Mouse (Mus musculus): Measurements from ENCODE around the gene Wdfy3. TPM values are rescaled to one million over a fixed set of nuclear protein-coding genes. Genes with fewer than 3 reads are reported as not detected.

The Wdfy3 gene
- polyA plus RNA-seq, 1 experiment from 2014 or later: 14.3 TPM

GRCm38 (mm10) chr5:101819844-101820243, 249.9 kb downstream of the Wdfy3 start:
- no peaks in the 10 kb centered on the region for H3K36me3 ChIP-seq (ENCODE audit: control insufficient read depth, insufficient read depth, low read length)
- no peak for ATAC-seq (replicated peaks; ENCODE audit: insufficient number of reproducible peaks, low FRiP score, low TSS enrichment)
- no peak overlapping the region for H3K9ac ChIP-seq (ENCODE audit: low read depth, low read length)
- no peak overlapping the region for H3K27ac ChIP-seq (ENCODE audit: low read depth, low read length)
- no peaks in the 10 kb centered on the region for H3K9me3 ChIP-seq (replicated peaks; ENCODE audit: control insufficient read depth, low read length)
- H3K4me3 ChIP-seq (ENCODE audit: low read depth, low read length): no peak overlapping the region
- no peak overlapping the region for H3K4me2 ChIP-seq
- peaks cover 16% of the 10 kb centered on the region; the same call in 1 of the 2 replicates for H3K4me1 ChIP-seq (ENCODE audit: control insufficient read depth, insufficient read depth, low read length)
- H3K27me3 ChIP-seq (ENCODE audit: control insufficient read depth, insufficient read depth, low read length): 0 out of 2 replicates have a peak, but pooled peaks cover 2% of the 10 kb centered on the region
- 22% methylated on average over 7 of the region's 7 CpGs for WGBS (ENCODE audit: insufficient replicate concordance)

GRCm38 (mm10) chr5:101819216-101819615, 250.5 kb downstream of the Wdfy3 start:
- Histone ChIP-seq H3K36me3 (ENCODE audit: control insufficient read depth, insufficient read depth, low read length) (no peaks in the 10 kb centered on the region), H3K4me1 (ENCODE audit: control insufficient read depth, insufficient read depth, low read length) (peaks cover 16% of the 10 kb centered on the region; the same call in 1 of the 2 replicates), H3K4me2 (no peak overlapping the region), H3K4me3 (ENCODE audit: low read depth, low read length) (no peak overlapping the region), H3K27me3 (ENCODE audit: control insufficient read depth, insufficient read depth, low read length) (0 out of 2 replicates have a peak, but pooled peaks cover 2% of the 10 kb centered on the region), H3K9ac (ENCODE audit: low read depth, low read length) (no peak overlapping the region), H3K27ac (ENCODE audit: low read depth, low read length) (no peak overlapping the region), H3K9me3 (replicated peaks; ENCODE audit: control insufficient read depth, low read length) (no peaks in the 10 kb centered on the region)
- ATAC-seq (replicated peaks; ENCODE audit: insufficient number of reproducible peaks, low FRiP score, low TSS enrichment): no peak
- 57% methylated on average over 10 of the region's 10 CpGs for WGBS (ENCODE audit: insufficient replicate concordance)

GRCm38 (mm10) chr5:101816822-101817221, 252.9 kb downstream of the Wdfy3 start:
- no peak overlapping the region for H3K27ac ChIP-seq (ENCODE audit: low read depth, low read length)
- H3K27me3 ChIP-seq (ENCODE audit: control insufficient read depth, insufficient read depth, low read length): 0 out of 2 replicates have a peak, but pooled peaks cover 2% of the 10 kb centered on the region
- no peak overlapping the region for H3K4me3 ChIP-seq (ENCODE audit: low read depth, low read length)
- no peaks in the 10 kb centered on the region for H3K36me3 ChIP-seq (ENCODE audit: control insufficient read depth, insufficient read depth, low read length)
- H3K4me2 ChIP-seq: no peak overlapping the region
- H3K9me3 ChIP-seq (replicated peaks; ENCODE audit: control insufficient read depth, low read length): no peaks in the 10 kb centered on the region
- ATAC-seq (replicated peaks; ENCODE audit: insufficient number of reproducible peaks, low FRiP score, low TSS enrichment): no peak
- no peak overlapping the region for H3K9ac ChIP-seq (ENCODE audit: low read depth, low read length)
- 57% methylated on average over 7 of the region's 7 CpGs for WGBS (ENCODE audit: insufficient replicate concordance)
- H3K4me1 ChIP-seq (ENCODE audit: control insufficient read depth, insufficient read depth, low read length): peaks cover 16% of the 10 kb centered on the region; the same call in 1 of the 2 replicates

- H3K36me3 ChIP-seq (ENCODE audit: control insufficient read depth, insufficient read depth, low read length): no peaks in the 10 kb centered on the region
- peaks cover 6% of the 10 kb centered on the region for H3K4me1 ChIP-seq (ENCODE audit: control insufficient read depth, insufficient read depth, low read length)
- H3K27ac ChIP-seq (ENCODE audit: low read depth, low read length): no peak overlapping the region
- no peak overlapping the region for H3K4me2 ChIP-seq
- ATAC-seq (replicated peaks; ENCODE audit: insufficient number of reproducible peaks, low FRiP score, low TSS enrichment): no peak
- no peak overlapping the region for H3K9ac ChIP-seq (ENCODE audit: low read depth, low read length)
- 80% methylated on average over 6 of the region's 6 CpGs for WGBS (ENCODE audit: insufficient replicate concordance)
- H3K4me3 ChIP-seq (ENCODE audit: low read depth, low read length): no peak overlapping the region
- H3K27me3 ChIP-seq (ENCODE audit: control insufficient read depth, insufficient read depth, low read length): no peaks in the 10 kb centered on the region
- no peaks in the 10 kb centered on the region for H3K9me3 ChIP-seq (replicated peaks; ENCODE audit: control insufficient read depth, low read length)
Observed at GRCm38 (mm10) chr5:101811296-101812169, 258.2 kb downstream of the Wdfy3 start.

GRCm38 (mm10) chr5:101802358-101803022, 267.2 kb downstream of the Wdfy3 start:
- Histone ChIP-seq H3K9me3 (replicated peaks; ENCODE audit: control insufficient read depth, low read length) (no peaks in the 10 kb centered on the region), H3K9ac (ENCODE audit: low read depth, low read length) (no peak overlapping the region), H3K4me2 (no peak overlapping the region), H3K27me3 (ENCODE audit: control insufficient read depth, insufficient read depth, low read length) (no peaks in the 10 kb centered on the region), H3K27ac (ENCODE audit: low read depth, low read length) (no peak overlapping the region), H3K4me1 (ENCODE audit: control insufficient read depth, insufficient read depth, low read length) (peaks cover 3% of the 10 kb centered on the region), H3K36me3 (ENCODE audit: control insufficient read depth, insufficient read depth, low read length) (no peaks in the 10 kb centered on the region), H3K4me3 (ENCODE audit: low read depth, low read length) (no peak overlapping the region)
- 65% methylated on average over 9 of the region's 9 CpGs for WGBS (ENCODE audit: insufficient replicate concordance)
- no peak for ATAC-seq (replicated peaks; ENCODE audit: insufficient number of reproducible peaks, low FRiP score, low TSS enrichment)

- no peaks in the 10 kb centered on the region for H3K9me3 ChIP-seq (replicated peaks; ENCODE audit: control insufficient read depth, low read length)
- WGBS (ENCODE audit: insufficient replicate concordance): 63% methylated on average over 2 of the region's 2 CpGs
- H3K4me1 ChIP-seq (ENCODE audit: control insufficient read depth, insufficient read depth, low read length): peaks cover 3% of the 10 kb centered on the region
- H3K4me2 ChIP-seq: no peak overlapping the region
- no peak overlapping the region for H3K4me3 ChIP-seq (ENCODE audit: low read depth, low read length)
- no peak overlapping the region for H3K9ac ChIP-seq (ENCODE audit: low read depth, low read length)
- H3K36me3 ChIP-seq (ENCODE audit: control insufficient read depth, insufficient read depth, low read length): no peaks in the 10 kb centered on the region
- no peak overlapping the region for H3K27ac ChIP-seq (ENCODE audit: low read depth, low read length)
- no peaks in the 10 kb centered on the region for H3K27me3 ChIP-seq (ENCODE audit: control insufficient read depth, insufficient read depth, low read length)
- ATAC-seq (replicated peaks; ENCODE audit: insufficient number of reproducible peaks, low FRiP score, low TSS enrichment): no peak
Observed at GRCm38 (mm10) chr5:101801891-101802290, 267.8 kb downstream of the Wdfy3 start.

GRCm38 (mm10) chr5:101792665-101793064, 277.1 kb downstream of the Wdfy3 start:
- H3K27me3 ChIP-seq (ENCODE audit: control insufficient read depth, insufficient read depth, low read length): no peaks in the 10 kb centered on the region
- H3K9ac ChIP-seq (ENCODE audit: low read depth, low read length): no peak overlapping the region
- WGBS (ENCODE audit: insufficient replicate concordance): 37% methylated on average over 4 of the region's 4 CpGs
- H3K4me3 ChIP-seq (ENCODE audit: low read depth, low read length): no peak overlapping the region
- H3K36me3 ChIP-seq (ENCODE audit: control insufficient read depth, insufficient read depth, low read length): no peaks in the 10 kb centered on the region
- H3K4me2 ChIP-seq: no peak overlapping the region
- no peaks in the 10 kb centered on the region; the same call in 1 of the 2 replicates for H3K9me3 ChIP-seq (replicated peaks; ENCODE audit: control insufficient read depth, low read length)
- ATAC-seq (replicated peaks; ENCODE audit: insufficient number of reproducible peaks, low FRiP score, low TSS enrichment): no peak
- no peaks in the 10 kb centered on the region for H3K4me1 ChIP-seq (ENCODE audit: control insufficient read depth, insufficient read depth, low read length)
- H3K27ac ChIP-seq (ENCODE audit: low read depth, low read length): no peak overlapping the region

- WGBS (ENCODE audit: insufficient replicate concordance): 69% methylated on average over 5 of the region's 5 CpGs
- H3K4me3 ChIP-seq (ENCODE audit: low read depth, low read length): no peak overlapping the region
- ATAC-seq (replicated peaks; ENCODE audit: insufficient number of reproducible peaks, low FRiP score, low TSS enrichment): no peak; the same call in 1 of the 2 replicates
- no peak overlapping the region for H3K27ac ChIP-seq (ENCODE audit: low read depth, low read length)
- no peak overlapping the region for H3K9ac ChIP-seq (ENCODE audit: low read depth, low read length)
- no peaks in the 10 kb centered on the region; the same call in 1 of the 2 replicates for H3K9me3 ChIP-seq (replicated peaks; ENCODE audit: control insufficient read depth, low read length)
- H3K36me3 ChIP-seq (ENCODE audit: control insufficient read depth, insufficient read depth, low read length): no peaks in the 10 kb centered on the region
- H3K27me3 ChIP-seq (ENCODE audit: control insufficient read depth, insufficient read depth, low read length): no peaks in the 10 kb centered on the region
- H3K4me1 ChIP-seq (ENCODE audit: control insufficient read depth, insufficient read depth, low read length): no peaks in the 10 kb centered on the region
- no peak overlapping the region for H3K4me2 ChIP-seq
Observed at GRCm38 (mm10) chr5:101790560-101790959, 279.2 kb downstream of the Wdfy3 start.

Data from heart, embryonic 11.5 days (tissue).